ENCODE assay signal across 14 mouse cellular contexts in genomic region chr1:175580346-175580745, GRCm38 (mm10).
DNase-seq lines count a peak whose midpoint lies in the region; ATAC-seq lines count a peak whose summit lies in the region.
"Had no signal": no experiment of that assay in that cellular context is flagged by ENCODE, and none has a peak within 500 bp of the region (broad histone marks: within the 10 kb centered on the region; RNA-seq: fewer than 3 reads in every experiment).

No protein-coding gene starts in this region.

- no peak for DNase-seq in cerebellum, postnatal 4 days (ENCODE audit: low spot score in 2 of 2)
- DNase-seq in layer of hippocampus, adult 9-11 months, result peak; percentile 29
- DNase-seq in layer of hippocampus, adult 9-10 months (ENCODE audit: low spot score), result no peak
- peak; percentile 16 for DNase-seq in cerebellum, adult 11-12 months
- DNase-seq in cerebellum, postnatal 14 days, result peak; percentile 14 to 49
- no peak for DNase-seq in kidney, postnatal 4 days
- no peak for DNase-seq in spleen, postnatal 4 days (ENCODE audit: low spot score in 2 of 2)
- DNase-seq: adrenal gland, adult 8-10 months; kidney, adult 18-20 months; kidney, postnatal 25 days; lung, adult 2 months; midbrain, embryonic 14.5 days had no signal

- ATAC-seq in cerebellum, adult (ENCODE audit: insufficient number of reproducible peaks, low FRiP score, low TSS enrichment), result peak; percentile 49; the same call in 1 of the 2 replicates
- ATAC-seq: liver, embryonic 12.5 days had no signal

Comparison
In these comparisons a context has a peak if more than half of its experiments do, and no peak if none do; other contexts are left out.
1. DNase-seq: peak in layer of hippocampus, adult 9-11 months (single experiment), cerebellum, adult 11-12 months (single experiment) and cerebellum, postnatal 14 days (2 of 2); none in cerebellum, postnatal 4 days (0 of 2), layer of hippocampus, adult 9-10 months (single experiment), kidney, postnatal 4 days (0 of 2) and spleen, postnatal 4 days (0 of 2).